Mouse (Mus musculus) MEL (cell line): ENCODE measurements around the gene Amz2.

Experiments
- CTCF ChIP-seq, 3 experiments: IDR thresholded peaks in 2 of 3; conservative IDR thresholded peaks in 1 of 3; 2 replicates each; pipeline ENCODE4 v1.5.1; 2011 to 2012; ENCODE audit warnings: low read length in 3 of 3, low read depth in 2 of 3, mild to moderate bottlenecking in 2 of 3, improper control_type of control experiment in 1 of 3, inconsistent platforms in 1 of 3, mixed read lengths in 1 of 3, moderate library complexity in 1 of 3; ENCODE audit not compliant: control insufficient read depth in 1 of 3, insufficient read depth in 1 of 3, poor library complexity in 1 of 3, severe bottlenecking in 1 of 3
- E2F4 ChIP-seq: IDR thresholded peaks from 2 replicates; pipeline ENCODE4 v1.6.1; 2011; ENCODE audit warnings: low read depth, low read length, improper control_type of control experiment, borderline replicate concordance
- EP300 ChIP-seq, 2 experiments: IDR thresholded peaks; 2 replicates each; pipeline ENCODE4 v1.6.1; 2011; ENCODE audit warnings: improper control_type of control experiment in 2 of 2, low read length in 2 of 2, low read depth in 1 of 2, mild to moderate bottlenecking in 1 of 2
- GABPA ChIP-seq: IDR thresholded peaks from 2 replicates; pipeline ENCODE4 v1.6.1; 2012; ENCODE audit warnings: low read depth, mild to moderate bottlenecking, inconsistent platforms, low read length, improper control_type of control experiment, moderate library complexity
- GATA1 ChIP-seq: IDR thresholded peaks from 2 replicates; pipeline ENCODE4 v1.6.1; 2011; ENCODE audit warnings: low read depth, low read length, improper control_type of control experiment
- HCFC1 ChIP-seq: IDR thresholded peaks from 2 replicates; pipeline ENCODE4 v1.6.1; 2012; ENCODE audit warnings: low read depth, mild to moderate bottlenecking, inconsistent platforms, low read length, improper control_type of control experiment, moderate library complexity
- MEF2A ChIP-seq: IDR thresholded peaks from 2 replicates; pipeline ENCODE4 v1.6.1; 2014; ENCODE audit warnings: low read depth, mild to moderate bottlenecking, inconsistent platforms, low read length, improper control_type of control experiment; ENCODE audit not compliant: poor library complexity, insufficient replicate concordance, severe bottlenecking; ENCODE audit errors: extremely low read depth
- POLR2A ChIP-seq, 2 experiments: IDR thresholded peaks; 2 replicates each; pipeline ENCODE4 v1.6.1; 2011 to 2012; ENCODE audit warnings: low read length in 2 of 2, mild to moderate bottlenecking in 2 of 2, control low read depth in 1 of 2, improper control_type of control experiment in 1 of 2, low read depth in 1 of 2, moderate library complexity in 1 of 2; ENCODE audit not compliant: control insufficient read depth in 1 of 2, insufficient read depth in 1 of 2, poor library complexity in 1 of 2
- RAD21 ChIP-seq: IDR thresholded peaks from 2 replicates; pipeline ENCODE4 v1.6.1; 2011; ENCODE audit warnings: mild to moderate bottlenecking, low read depth, low read length, improper control_type of control experiment
- RCOR1 ChIP-seq: IDR thresholded peaks from 2 replicates; pipeline ENCODE4 v1.6.1; 2012; ENCODE audit warnings: low read depth, mild to moderate bottlenecking, inconsistent platforms, low read length, improper control_type of control experiment
- SMC3 ChIP-seq: IDR thresholded peaks from 2 replicates; pipeline ENCODE4 v1.6.1; 2011; ENCODE audit warnings: low read depth, low read length, improper control_type of control experiment
- UBTF ChIP-seq: IDR thresholded peaks from 2 replicates; pipeline ENCODE4 v1.6.1; 2012; ENCODE audit warnings: low read depth, mild to moderate bottlenecking, inconsistent platforms, low read length, improper control_type of control experiment, moderate library complexity, borderline replicate concordance; ENCODE audit not compliant: insufficient read depth
- ZMIZ1 ChIP-seq: IDR thresholded peaks from 2 replicates; pipeline ENCODE4 v1.6.1; 2012; ENCODE audit warnings: low read depth, mild to moderate bottlenecking, inconsistent platforms, low read length, improper control_type of control experiment, moderate library complexity

GRCm38 (mm10) chr11:109417472-109418040 lies 8.2 kb upstream of the Amz2 start:
- TF ChIP-seq E2F4 (no peak), POLR2A (IDR thresholded peaks at IDR 0.05; ENCODE audit: control insufficient read depth in 1 of 2, insufficient read depth in 1 of 2, low read depth in 1 of 2, low read length in 2 of 2, poor library complexity in 1 of 2) (no peak), RAD21 (no peak), SMC3 (no peak), UBTF (no peak), MEF2A (no peak), GABPA (no peak), CTCF (IDR thresholded peaks at IDR 0.05 in 2 of 3, conservative IDR thresholded peaks at IDR 0.05 in 1 of 3; ENCODE audit: control insufficient read depth in 1 of 3, insufficient read depth in 1 of 3, low read depth in 2 of 3, low read length in 3 of 3, poor library complexity in 1 of 3, severe bottlenecking in 1 of 3) (no peak), RCOR1 (no peak), EP300 (IDR thresholded peaks at IDR 0.05; ENCODE audit: low read depth in 1 of 2, low read length in 2 of 2) (no peak), HCFC1 (no peak), GATA1 (no peak), ZMIZ1 (no peak)
